Mouse (Mus musculus): ENCODE data around the gene Cpz. TPM values are rescaled to one million over a fixed set of nuclear protein-coding genes. Genes with fewer than 3 reads are reported as not detected.

Gene Cpz
- 0.79 TPM in 1 of 2 replicates, not detected in the other for polyA plus RNA-seq (2014; fragmentation: Nextera tagmentation; extraction: Ambion mirVana)

GRCm38 (mm10) chr5:35525469-35526123, at the start of gene Cpz:
Gene Cpz, minus strand, starts transcription at chr5:35525698.
- DNase-seq (peak; percentile 79), ATAC-seq (ENCODE audit: low FRiP score, low TSS enrichment) (peak; percentile 64)
- WGBS, result 3% methylated on average over 29 of the region's 29 CpGs
- Histone ChIP-seq H3K36me3 (ENCODE audit: control insufficient read depth, insufficient read depth, low read length) (no peaks in the 10 kb centered on the region), H3K27me3 (ENCODE audit: control insufficient read depth, insufficient read depth, low read length) (peaks cover 22% of the 10 kb centered on the region), H3K4me2 (ENCODE audit: low read length) (peak within 1 kb of the TSS; percentile 54), H3K27ac (replicated peaks; ENCODE audit: low read depth, low read length) (no peak within 1 kb of the TSS), H3K9ac (replicated peaks; ENCODE audit: low read length) (0 out of 2 replicates have a peak within 1 kb of the TSS, but pooled peaks have one; percentile 23), H3K4me3 (replicated peaks; ENCODE audit: low read depth, low read length) (peak within 1 kb of the TSS; percentile 19), H3K9me3 (ENCODE audit: control insufficient read depth, low read length) (no peaks in the 10 kb centered on the region), H3K4me1 (ENCODE audit: control insufficient read depth, insufficient read depth, low read length) (peaks cover 9% of the 10 kb centered on the region)

- H3K27ac ChIP-seq (replicated peaks; ENCODE audit: low read depth, low read length), result peak within 1 kb of the TSS; percentile 89
- H3K9ac ChIP-seq (replicated peaks; ENCODE audit: low read length), result peak within 1 kb of the TSS; percentile 82
- H3K36me3 ChIP-seq (ENCODE audit: control insufficient read depth, insufficient read depth, low read length), result peaks cover 31% of the 10 kb centered on the region
- DNase-seq (peak; percentile 97), ATAC-seq (ENCODE audit: low FRiP score, low TSS enrichment) (peak; percentile 93)
- H3K4me3 ChIP-seq (replicated peaks; ENCODE audit: low read depth, low read length), result peak within 1 kb of the TSS; percentile 95
- 3% methylated on average over 56 of the region's 56 CpGs for WGBS
- no peaks in the 10 kb centered on the region for H3K27me3 ChIP-seq (ENCODE audit: control insufficient read depth, insufficient read depth, low read length)
- no peaks in the 10 kb centered on the region for H3K9me3 ChIP-seq (ENCODE audit: control insufficient read depth, low read length)
- peaks cover 10% of the 10 kb centered on the region for H3K4me1 ChIP-seq (ENCODE audit: control insufficient read depth, insufficient read depth, low read length)
- peak within 1 kb of the TSS; percentile 95 for H3K4me2 ChIP-seq (ENCODE audit: low read length)
Observed at GRCm38 (mm10) chr5:35574653-35575599, 49.4 kb upstream of the Cpz start, which contains the start of gene Trmt44. Gene Trmt44, minus strand, starts transcription at chr5:35575070.

GRCm38 (mm10) chr5:35571546-35571945, 46.0 kb upstream of the Cpz start:
- no peak overlapping the region for H3K4me2 ChIP-seq (ENCODE audit: low read length)
- no peak overlapping the region for H3K9ac ChIP-seq (replicated peaks; ENCODE audit: low read length)
- ATAC-seq (ENCODE audit: low FRiP score, low TSS enrichment) (no peak), DNase-seq (no peak)
- peaks cover 10% of the 10 kb centered on the region for H3K4me1 ChIP-seq (ENCODE audit: control insufficient read depth, insufficient read depth, low read length)
- no peak overlapping the region for H3K4me3 ChIP-seq (replicated peaks; ENCODE audit: low read depth, low read length)
- peaks cover 60% of the 10 kb centered on the region for H3K36me3 ChIP-seq (ENCODE audit: control insufficient read depth, insufficient read depth, low read length)
- no peak overlapping the region for H3K27ac ChIP-seq (replicated peaks; ENCODE audit: low read depth, low read length)
- H3K9me3 ChIP-seq (ENCODE audit: control insufficient read depth, low read length), result no peaks in the 10 kb centered on the region
- H3K27me3 ChIP-seq (ENCODE audit: control insufficient read depth, insufficient read depth, low read length), result no peaks in the 10 kb centered on the region
- 94% methylated on average over 6 of the region's 6 CpGs for WGBS

- peaks cover 93% of the 10 kb centered on the region for H3K36me3 ChIP-seq (ENCODE audit: control insufficient read depth, insufficient read depth, low read length)
- ATAC-seq (ENCODE audit: low FRiP score, low TSS enrichment), result no peak
- no peak for DNase-seq
- no peaks in the 10 kb centered on the region for H3K4me1 ChIP-seq (ENCODE audit: control insufficient read depth, insufficient read depth, low read length)
- no peak overlapping the region for H3K4me2 ChIP-seq (ENCODE audit: low read length)
- 88% methylated on average over 4 of the region's 4 CpGs for WGBS
- H3K4me3 ChIP-seq (replicated peaks; ENCODE audit: low read depth, low read length), result no peak overlapping the region
- H3K9me3 ChIP-seq (ENCODE audit: control insufficient read depth, low read length), result no peaks in the 10 kb centered on the region
- H3K27ac ChIP-seq (replicated peaks; ENCODE audit: low read depth, low read length), result no peak overlapping the region
- no peak overlapping the region for H3K9ac ChIP-seq (replicated peaks; ENCODE audit: low read length)
- H3K27me3 ChIP-seq (ENCODE audit: control insufficient read depth, insufficient read depth, low read length), result no peaks in the 10 kb centered on the region
Observed at GRCm38 (mm10) chr5:35566632-35567031, 41.1 kb upstream of the Cpz start.

GRCm38 (mm10) chr5:35565217-35565616, 39.7 kb upstream of the Cpz start:
- ATAC-seq (ENCODE audit: low FRiP score, low TSS enrichment), result no peak
- DNase-seq, result no peak
- no peaks in the 10 kb centered on the region for H3K27me3 ChIP-seq (ENCODE audit: control insufficient read depth, insufficient read depth, low read length)
- H3K4me2 ChIP-seq (ENCODE audit: low read length), result no peak overlapping the region
- H3K36me3 ChIP-seq (ENCODE audit: control insufficient read depth, insufficient read depth, low read length), result peaks cover 91% of the 10 kb centered on the region
- H3K4me1 ChIP-seq (ENCODE audit: control insufficient read depth, insufficient read depth, low read length), result no peaks in the 10 kb centered on the region
- H3K4me3 ChIP-seq (replicated peaks; ENCODE audit: low read depth, low read length), result no peak overlapping the region
- WGBS, result 92% methylated on average over 9 of the region's 9 CpGs
- H3K27ac ChIP-seq (replicated peaks; ENCODE audit: low read depth, low read length), result no peak overlapping the region
- H3K9ac ChIP-seq (replicated peaks; ENCODE audit: low read length), result no peak overlapping the region
- no peaks in the 10 kb centered on the region for H3K9me3 ChIP-seq (ENCODE audit: control insufficient read depth, low read length)

GRCm38 (mm10) chr5:35563449-35563848, 38.0 kb upstream of the Cpz start:
- Histone ChIP-seq H3K4me2 (ENCODE audit: low read length) (no peak overlapping the region), H3K27me3 (ENCODE audit: control insufficient read depth, insufficient read depth, low read length) (no peaks in the 10 kb centered on the region), H3K27ac (replicated peaks; ENCODE audit: low read depth, low read length) (no peak overlapping the region), H3K9me3 (ENCODE audit: control insufficient read depth, low read length) (no peaks in the 10 kb centered on the region), H3K36me3 (ENCODE audit: control insufficient read depth, insufficient read depth, low read length) (peaks cover 89% of the 10 kb centered on the region), H3K9ac (replicated peaks; ENCODE audit: low read length) (no peak overlapping the region), H3K4me1 (ENCODE audit: control insufficient read depth, insufficient read depth, low read length) (no peaks in the 10 kb centered on the region), H3K4me3 (replicated peaks; ENCODE audit: low read depth, low read length) (no peak overlapping the region)
- peak; percentile 80 for DNase-seq
- 0% methylated on average over 1 of the region's 1 CpGs for WGBS
- ATAC-seq (ENCODE audit: low FRiP score, low TSS enrichment), result no peak

GRCm38 (mm10) chr5:35562616-35563015, 37.1 kb upstream of the Cpz start:
- H3K27ac ChIP-seq (replicated peaks; ENCODE audit: low read depth, low read length), result no peak overlapping the region
- peaks cover 86% of the 10 kb centered on the region for H3K36me3 ChIP-seq (ENCODE audit: control insufficient read depth, insufficient read depth, low read length)

GRCm38 (mm10) chr5:35559447-35559846, 33.9 kb upstream of the Cpz start:
- H3K9me3 ChIP-seq (ENCODE audit: control insufficient read depth, low read length), result no peaks in the 10 kb centered on the region
- H3K4me1 ChIP-seq (ENCODE audit: control insufficient read depth, insufficient read depth, low read length), result no peaks in the 10 kb centered on the region
- H3K36me3 ChIP-seq (ENCODE audit: control insufficient read depth, insufficient read depth, low read length), result peaks cover 81% of the 10 kb centered on the region
- no peaks in the 10 kb centered on the region for H3K27me3 ChIP-seq (ENCODE audit: control insufficient read depth, insufficient read depth, low read length)
- no peak overlapping the region for H3K9ac ChIP-seq (replicated peaks; ENCODE audit: low read length)
- no peak overlapping the region for H3K27ac ChIP-seq (replicated peaks; ENCODE audit: low read depth, low read length)
- ATAC-seq (ENCODE audit: low FRiP score, low TSS enrichment), result no peak
- DNase-seq, result no peak
- H3K4me3 ChIP-seq (replicated peaks; ENCODE audit: low read depth, low read length), result no peak overlapping the region
- no peak overlapping the region for H3K4me2 ChIP-seq (ENCODE audit: low read length)
- WGBS, result 91% methylated on average over 8 of the region's 8 CpGs

More at GRCm38 (mm10) chr5:35562616-35563015, 37.1 kb upstream of the Cpz start:
- Histone ChIP-seq H3K4me1 (ENCODE audit: control insufficient read depth, insufficient read depth, low read length) (no peaks in the 10 kb centered on the region), H3K9ac (replicated peaks; ENCODE audit: low read length) (no peak overlapping the region), H3K4me3 (replicated peaks; ENCODE audit: low read depth, low read length) (no peak overlapping the region), H3K4me2 (ENCODE audit: low read length) (no peak overlapping the region), H3K27me3 (ENCODE audit: control insufficient read depth, insufficient read depth, low read length) (no peaks in the 10 kb centered on the region), H3K9me3 (ENCODE audit: control insufficient read depth, low read length) (no peaks in the 10 kb centered on the region)
- 96% methylated on average over 2 of the region's 2 CpGs for WGBS
- ATAC-seq (ENCODE audit: low FRiP score, low TSS enrichment) (no peak), DNase-seq (no peak)

Data from midbrain, embryonic 14.5 days (tissue).